Mouse (Mus musculus): ENCODE measurements around the gene Ube2e2. TPM values are rescaled to one million over a fixed set of nuclear protein-coding genes. Genes with fewer than 3 reads are reported as not detected.
A peak's percentile ranks its signal among the peaks of the same experiment; 100 is the strongest.

Gene Ube2e2
- total and polyA plus RNA-seq, 2 experiments = 25.2 to 84.8 TPM

GRCm38 (mm10) chr14:18754001-18754400 lies 140.1 kb downstream of the Ube2e2 start:
- TF ChIP-seq CTCF (IDR thresholded peaks at IDR 0.05; ENCODE audit: low read depth, low read length) (no peak), POLR2A (IDR thresholded peaks at IDR 0.05; ENCODE audit: extremely low read depth, insufficient read depth, low read length) (no peak)

GRCm38 (mm10) chr14:18731154-18731553 lies 162.9 kb downstream of the Ube2e2 start:
- Histone ChIP-seq H3K4me1 (ENCODE audit: control insufficient read depth, insufficient read depth, low read length) (no peaks in the 10 kb centered on the region), H3K4me3 (ENCODE audit: insufficient read depth, low read depth, low read length) (no peak overlapping the region), H3K36me3 (ENCODE audit: control insufficient read depth, insufficient read depth, low read length) (no peaks in the 10 kb centered on the region), H3K79me2 (ENCODE audit: control insufficient read depth, insufficient read depth, low read length) (no peaks in the 10 kb centered on the region; the same call in 1 of the 2 replicates), H3K27me3 (ENCODE audit: control insufficient read depth, insufficient read depth, low read length) (no peaks in the 10 kb centered on the region), H3K27ac (replicated peaks; ENCODE audit: insufficient read depth, low read depth, low read length) (no peak overlapping the region), H3K9ac (ENCODE audit: low read depth, low read length) (no peak overlapping the region)
- peak; percentile 16 for DNase-seq (ENCODE audit: extremely low read depth, low read depth, low spot score)
- 71% methylated on average over 4 of the region's 4 CpGs for WGBS
- TF ChIP-seq CTCF (IDR thresholded peaks at IDR 0.05; ENCODE audit: low read depth, low read length) (no peak), POLR2A (IDR thresholded peaks at IDR 0.05; ENCODE audit: extremely low read depth, insufficient read depth, low read length) (no peak)

More at GRCm38 (mm10) chr14:18754001-18754400, 140.1 kb downstream of the Ube2e2 start:
- Histone ChIP-seq H3K79me2 (ENCODE audit: control insufficient read depth, insufficient read depth, low read length) (no peaks in the 10 kb centered on the region; the same call in 1 of the 2 replicates), H3K36me3 (ENCODE audit: control insufficient read depth, insufficient read depth, low read length) (no peaks in the 10 kb centered on the region), H3K4me3 (ENCODE audit: insufficient read depth, low read depth, low read length) (no peak overlapping the region), H3K9ac (ENCODE audit: low read depth, low read length) (no peak overlapping the region), H3K27ac (replicated peaks; ENCODE audit: insufficient read depth, low read depth, low read length) (no peak overlapping the region), H3K4me1 (ENCODE audit: control insufficient read depth, insufficient read depth, low read length) (peaks cover 2% of the 10 kb centered on the region; the same call in 1 of the 2 replicates), H3K27me3 (ENCODE audit: control insufficient read depth, insufficient read depth, low read length) (no peaks in the 10 kb centered on the region)
- DNase-seq (ENCODE audit: extremely low read depth, low read depth, low spot score) = no peak
- WGBS = 90% methylated on average over 2 of the region's 2 CpGs

DNA sequence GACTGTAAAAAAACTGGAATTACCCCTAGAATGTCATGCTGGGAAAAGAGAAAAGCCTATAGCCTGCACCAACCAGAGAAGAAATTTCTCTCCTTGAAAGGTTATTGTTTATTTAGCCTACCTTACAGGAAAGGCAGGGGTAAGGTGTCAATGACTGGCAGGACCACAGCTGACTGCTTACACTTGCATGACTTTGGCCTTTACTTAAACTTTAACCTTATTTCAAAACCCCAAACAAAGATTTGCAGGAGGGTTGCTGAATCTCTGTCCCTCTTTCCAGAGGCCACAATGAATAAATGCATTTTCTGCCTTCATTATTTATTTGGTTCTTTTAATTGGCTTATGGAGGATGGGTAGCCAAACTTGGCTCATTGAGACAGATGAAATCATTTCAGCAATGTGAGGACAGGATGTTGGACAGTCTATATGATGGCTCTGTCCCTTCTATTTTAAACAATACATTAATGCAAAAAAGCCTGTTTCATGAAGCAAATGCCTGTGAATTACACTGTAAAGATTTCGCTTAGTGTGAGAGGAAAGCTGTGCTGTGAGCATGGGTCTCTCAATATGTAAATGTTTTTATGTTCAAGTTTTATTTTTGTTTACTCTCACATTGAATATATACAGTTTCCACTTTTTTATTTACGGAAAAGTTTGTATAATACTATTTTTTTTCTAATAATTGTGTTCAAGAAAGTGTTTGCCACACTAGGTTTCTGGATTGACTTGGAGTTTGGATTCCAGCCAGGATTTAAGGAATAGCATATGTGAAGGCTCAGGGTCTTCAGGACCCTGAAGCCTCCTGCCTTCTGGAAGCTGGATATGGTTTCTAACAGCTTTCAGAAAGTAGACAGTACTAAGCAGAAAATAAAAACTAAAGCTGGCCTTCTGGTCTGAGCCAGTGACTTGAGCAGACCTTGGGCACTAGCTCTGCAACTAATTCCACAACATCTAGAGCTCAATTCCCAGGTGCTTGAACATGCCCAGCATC lies 173.2 kb downstream of the Ube2e2 start:
- H3K36me3 ChIP-seq (ENCODE audit: control insufficient read depth, insufficient read depth, low read length) = no peaks in the 10 kb centered on the region
- 96% methylated on average over 2 of the region's 2 CpGs for WGBS
- H3K79me2 ChIP-seq (ENCODE audit: control insufficient read depth, insufficient read depth, low read length) = peaks cover 3% of the 10 kb centered on the region; the same call in 1 of the 2 replicates
- no peak overlapping the region for H3K4me3 ChIP-seq (ENCODE audit: insufficient read depth, low read depth, low read length)
- peak; percentile 92 for DNase-seq (ENCODE audit: extremely low read depth, low read depth, low spot score)
- no peak overlapping the region for H3K9ac ChIP-seq (ENCODE audit: low read depth, low read length)
- H3K27ac ChIP-seq (replicated peaks; ENCODE audit: insufficient read depth, low read depth, low read length) = no peak overlapping the region
- no peak for TF ChIP-seq CTCF (IDR thresholded peaks at IDR 0.05; ENCODE audit: low read depth, low read length)
- TF ChIP-seq POLR2A (IDR thresholded peaks at IDR 0.05; ENCODE audit: extremely low read depth, insufficient read depth, low read length) = no peak
- no peaks in the 10 kb centered on the region for H3K27me3 ChIP-seq (ENCODE audit: control insufficient read depth, insufficient read depth, low read length)
- peaks cover 5% of the 10 kb centered on the region; the same call in 1 of the 2 replicates for H3K4me1 ChIP-seq (ENCODE audit: control insufficient read depth, insufficient read depth, low read length)

DNA sequence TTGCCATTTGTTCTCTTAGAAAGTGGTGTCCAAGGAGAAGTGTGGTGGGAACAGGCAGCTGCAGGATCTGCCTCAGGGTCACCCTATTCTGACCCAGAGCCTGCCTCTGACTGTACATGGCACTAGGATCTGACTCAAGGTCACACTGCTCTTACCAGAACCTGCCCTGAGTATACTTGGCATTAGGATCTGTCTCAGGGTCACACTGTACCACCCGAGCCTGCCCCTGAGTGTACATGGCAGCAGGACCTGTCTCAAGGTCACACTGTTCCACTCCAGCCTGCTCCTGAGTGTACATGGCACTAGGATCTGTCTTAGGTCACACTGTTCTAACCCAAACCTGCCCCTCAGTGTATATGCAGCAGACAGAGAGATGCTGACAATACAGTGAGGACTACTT lies 177.1 kb downstream of the Ube2e2 start:
- peak; percentile 30 for DNase-seq (ENCODE audit: extremely low read depth, low read depth, low spot score)
- no peaks in the 10 kb centered on the region for H3K27me3 ChIP-seq (ENCODE audit: control insufficient read depth, insufficient read depth, low read length)
- TF ChIP-seq POLR2A (IDR thresholded peaks at IDR 0.05; ENCODE audit: extremely low read depth, insufficient read depth, low read length) (no peak), CTCF (IDR thresholded peaks at IDR 0.05; ENCODE audit: low read depth, low read length) (no peak)
- H3K4me3 ChIP-seq (ENCODE audit: insufficient read depth, low read depth, low read length) = no peak overlapping the region
- 0 out of 2 replicates have a peak, but pooled peaks cover 3% of the 10 kb centered on the region for H3K79me2 ChIP-seq (ENCODE audit: control insufficient read depth, insufficient read depth, low read length)
- 18% methylated on average over 1 of the region's 1 CpGs for WGBS
- H3K9ac ChIP-seq (ENCODE audit: low read depth, low read length) = no peak overlapping the region
- no peak overlapping the region for H3K27ac ChIP-seq (replicated peaks; ENCODE audit: insufficient read depth, low read depth, low read length)
- no peaks in the 10 kb centered on the region for H3K36me3 ChIP-seq (ENCODE audit: control insufficient read depth, insufficient read depth, low read length)
- H3K4me1 ChIP-seq (ENCODE audit: control insufficient read depth, insufficient read depth, low read length) = peaks cover 5% of the 10 kb centered on the region; the same call in 1 of the 2 replicates

- Histone ChIP-seq H3K4me1 (ENCODE audit: control insufficient read depth, insufficient read depth, low read length) (0 out of 2 replicates have a peak, but pooled peaks cover 2% of the 10 kb centered on the region), H3K36me3 (ENCODE audit: control insufficient read depth, insufficient read depth, low read length) (no peaks in the 10 kb centered on the region), H3K9ac (ENCODE audit: low read depth, low read length) (no peak overlapping the region), H3K27me3 (ENCODE audit: control insufficient read depth, insufficient read depth, low read length) (no peaks in the 10 kb centered on the region), H3K4me3 (ENCODE audit: insufficient read depth, low read depth, low read length) (no peak overlapping the region), H3K27ac (replicated peaks; ENCODE audit: insufficient read depth, low read depth, low read length) (no peak overlapping the region), H3K79me2 (ENCODE audit: control insufficient read depth, insufficient read depth, low read length) (0 out of 2 replicates have a peak, but pooled peaks cover 3% of the 10 kb centered on the region)
- no peak for DNase-seq (ENCODE audit: extremely low read depth, low read depth, low spot score)
- WGBS = 97% methylated on average over 1 of the region's 1 CpGs
- TF ChIP-seq POLR2A (IDR thresholded peaks at IDR 0.05; ENCODE audit: extremely low read depth, insufficient read depth, low read length) (no peak), CTCF (IDR thresholded peaks at IDR 0.05; ENCODE audit: low read depth, low read length) (no peak)
Measured at GRCm38 (mm10) chr14:18715529-18715928, 178.5 kb downstream of the Ube2e2 start.
